Mouse (Mus musculus) c-Kit-positive CD71-negative TER-119-negative erythroid progenitor cells, embryonic 14.5 days (primary cell): ENCODE measurements at regions not wholly inside any gene's neighbourhood (a gene's known extent, or its start where the extent isn't known, plus 50 kb on each side); places are given as distances from the start of the nearest gene placed in this dataset.

ENCODE experiments used
- DNase-seq: peaks from one replicate; pipeline ENCODE4 v3.0.0-alpha.2; 2013; ENCODE audit warnings: low read depth

- no peak for DNase-seq
Observed at GRCm38 (mm10) chr13:118193951-118194696, 192.3 kb upstream of the B430218F22Rik start.

GRCm38 (mm10) chr13:118208146-118208545 lies 178.3 kb upstream of the B430218F22Rik start:
- no peak for DNase-seq

GRCm38 (mm10) chr13:118227354-118227753 lies 159.1 kb upstream of the B430218F22Rik start:
- DNase-seq = peak; percentile 10

DNA sequence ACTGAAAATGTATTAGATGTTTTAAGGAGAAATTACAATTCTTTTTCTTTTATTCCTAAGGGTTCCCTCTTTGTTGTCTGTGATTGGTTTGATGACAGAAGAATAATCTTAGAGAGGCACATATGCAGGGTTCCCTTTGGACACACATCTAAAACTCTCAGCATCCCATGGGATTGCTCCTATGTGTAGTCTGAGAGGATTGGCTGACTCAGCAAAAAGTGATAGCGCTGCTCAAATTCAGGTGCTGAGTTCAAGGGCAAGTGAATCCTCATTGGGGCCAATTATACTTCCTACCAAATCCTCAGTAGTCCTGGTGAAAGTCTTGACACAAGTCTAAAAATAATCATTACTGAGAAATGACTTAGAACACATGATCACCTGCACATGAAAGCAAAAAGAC lies 148.5 kb upstream of the B430218F22Rik start:
- no peak for DNase-seq

GRCm38 (mm10) chr13:118244680-118245079 lies 141.8 kb upstream of the B430218F22Rik start:
- DNase-seq = no peak

DNA sequence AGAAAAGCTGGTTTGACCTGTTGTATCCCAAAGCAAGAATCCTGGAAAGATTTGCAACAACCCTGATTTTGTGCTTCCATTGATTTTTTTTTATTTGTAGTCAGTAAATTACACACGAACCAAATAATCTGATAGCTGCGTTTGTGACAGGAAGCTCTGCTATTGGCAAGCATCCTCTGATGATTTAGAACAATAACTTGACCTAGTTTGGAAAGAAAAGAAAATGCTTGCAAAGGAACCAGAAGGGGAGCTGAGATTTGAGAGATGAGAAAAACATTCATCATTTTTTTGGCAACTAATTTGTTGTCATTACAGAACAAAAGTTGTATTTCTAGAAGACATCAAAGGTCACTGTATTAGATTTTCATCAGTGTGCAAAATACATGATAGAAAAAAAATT lies 140.9 kb upstream of the B430218F22Rik start:
- no peak for DNase-seq

DNA sequence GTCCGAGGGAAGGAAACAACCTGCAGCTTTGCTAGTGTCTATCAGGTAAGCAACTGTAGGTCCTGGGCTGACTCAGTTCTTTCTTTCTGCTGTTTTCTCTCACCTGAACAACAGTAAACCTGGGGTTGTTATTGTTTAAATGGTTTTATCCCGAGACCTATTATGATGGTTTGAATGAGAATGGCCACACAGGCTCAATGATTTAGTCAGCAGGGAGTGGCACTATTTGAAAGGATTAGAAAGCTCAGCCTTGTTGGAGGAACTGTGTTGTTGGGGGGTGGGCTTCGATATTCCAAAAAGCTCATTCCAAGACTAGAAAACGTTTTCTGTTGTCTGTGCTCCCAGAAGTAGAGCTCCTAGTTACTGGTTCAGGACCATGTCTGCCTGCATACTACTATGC lies 126.8 kb upstream of the B430218F22Rik start:
- no peak for DNase-seq

DNA sequence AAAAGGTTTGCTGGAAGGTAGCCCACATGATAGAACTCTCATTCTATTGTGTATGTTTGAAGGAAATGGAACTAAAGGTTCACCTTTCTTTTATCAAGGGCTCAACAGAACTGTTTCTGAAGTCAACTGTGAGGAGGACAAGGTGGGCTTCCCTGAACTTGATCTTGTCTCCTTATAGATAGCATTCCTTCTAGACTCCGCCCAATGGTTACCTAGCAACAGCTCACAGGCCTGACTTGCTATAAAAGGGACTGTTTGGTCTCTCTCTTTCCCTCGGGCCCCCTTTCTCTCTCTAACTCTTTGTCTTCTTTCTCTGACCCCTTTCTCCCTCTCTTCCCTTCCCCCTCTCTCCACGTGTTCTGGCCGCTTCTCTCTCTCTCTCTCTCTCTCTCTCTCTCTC lies 123.5 kb upstream of the B430218F22Rik start:
- DNase-seq = no peak

DNA sequence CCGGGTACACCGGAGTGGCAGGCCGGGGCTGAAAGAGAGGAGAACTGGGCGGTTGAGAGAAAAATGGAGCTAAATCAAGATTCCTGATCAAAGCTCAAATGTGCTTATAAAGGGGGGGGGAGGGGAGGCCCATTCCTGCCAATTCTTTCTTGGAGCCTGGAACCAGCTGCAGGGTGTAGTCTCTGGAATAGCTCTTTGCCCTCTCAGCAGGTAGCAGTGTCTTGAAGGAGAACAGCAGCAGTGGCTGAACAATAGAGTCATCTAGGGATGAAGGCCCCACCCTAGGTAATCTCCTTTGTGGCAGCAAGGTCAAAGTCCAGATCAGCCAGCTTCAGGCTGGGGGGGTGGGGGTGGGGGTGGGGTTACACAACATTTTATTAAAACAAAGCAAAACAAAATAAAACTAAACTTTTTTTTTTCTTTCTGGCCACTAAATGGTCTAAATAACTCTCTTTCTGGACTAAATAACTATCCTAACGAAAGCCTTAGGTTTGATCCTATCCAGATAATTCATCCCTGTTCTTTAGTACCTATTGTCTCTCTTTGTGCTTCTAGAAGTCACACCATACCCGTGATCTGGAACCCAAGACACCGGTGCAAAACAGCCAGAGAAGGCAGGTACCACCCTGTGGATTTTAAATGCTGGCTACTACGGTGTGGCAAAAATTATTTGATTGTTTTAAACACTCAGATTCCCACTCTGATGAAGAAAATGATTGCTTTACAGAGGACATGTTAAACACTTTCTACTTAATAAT lies 120.5 kb upstream of the B430218F22Rik start:
- DNase-seq = no peak

DNA sequence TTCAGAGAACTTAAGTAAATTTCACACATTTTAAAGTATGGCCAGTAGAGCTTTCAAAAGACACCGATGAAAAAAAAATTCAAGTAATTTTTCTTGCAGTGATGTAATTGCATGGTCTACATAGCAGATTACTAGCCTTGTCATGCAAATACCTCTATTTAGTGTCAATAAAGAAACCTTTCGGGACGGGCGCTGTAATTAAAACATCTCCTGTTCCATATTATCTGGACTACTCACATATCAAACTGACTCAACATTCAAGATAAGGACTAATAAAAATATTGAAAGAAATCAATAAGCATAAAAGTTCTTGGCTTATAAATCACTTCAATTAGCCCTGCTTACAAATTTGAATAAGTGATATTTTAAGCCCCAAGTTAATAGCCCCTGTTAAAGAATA lies 113.5 kb upstream of the B430218F22Rik start:
- no peak for DNase-seq

- DNase-seq = peak; percentile 9
Observed at GRCm38 (mm10) chr13:118280956-118281355, 105.5 kb upstream of the B430218F22Rik start.

GRCm38 (mm10) chr13:118293728-118294127 lies 92.7 kb upstream of the B430218F22Rik start:
- no peak for DNase-seq

- DNase-seq = no peak
Observed at GRCm38 (mm10) chr13:118310080-118310479, 76.3 kb upstream of the B430218F22Rik start.

DNA sequence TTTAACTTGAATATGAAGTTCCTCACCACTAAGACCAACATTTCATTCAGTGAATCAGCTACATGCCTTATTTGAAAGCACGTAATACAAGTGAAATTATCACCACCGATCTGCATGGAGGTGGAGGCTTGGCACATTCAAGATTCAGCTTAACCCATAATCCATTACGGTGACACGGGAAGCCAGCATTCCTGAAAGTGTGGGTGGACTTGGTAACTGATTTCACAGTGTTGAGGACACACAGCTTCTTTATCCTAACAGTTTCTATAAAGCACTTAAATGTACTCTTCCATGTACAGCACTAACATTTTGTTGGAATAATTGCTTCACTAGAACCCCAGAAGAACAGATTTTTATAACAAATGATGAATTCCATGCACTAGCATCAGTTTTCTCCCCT lies 72.8 kb upstream of the B430218F22Rik start:
- no peak for DNase-seq
